Mouse (Mus musculus) regulatory T cell (primary cell): ENCODE data around the gene Ubr4.

Source experiments
- in situ Hi-C: fragments of 300-600 bp; cut with MboI, MseI; formaldehyde crosslinking; loops from one replicate; pipeline ENCODE4 v1.15.1; 2025; ENCODE audit warnings: high pct_unique_total_duplicates

Ubr4 gene

GRCm38 (mm10) chr4:139430176-139430575, 77.8 kb downstream of the Ubr4 start:
- in situ Hi-C loops, result loop anchor here (25.0 kb wide), 1 partner anchor 1282 kb away; the partner anchor contains the start of gene Rcc2

GRCm38 (mm10) chr4:139430891-139431290, 78.5 kb downstream of the Ubr4 start:
- in situ Hi-C loops, result loop anchor here (25.0 kb wide), 1 partner anchor 1281 kb away; the partner anchor contains the start of gene Rcc2

GRCm38 (mm10) chr4:139432966-139433765, 80.8 kb downstream of the Ubr4 start:
- in situ Hi-C loops, result loop anchor here (25.0 kb wide), 1 partner anchor 1279 kb away; the partner anchor contains the start of gene Rcc2

- in situ Hi-C loops, result loop anchor here (10.0 to 25.0 kb wide), 2 partner anchors 1271 to 1534 kb away; partner anchors contain the start of gene Rcc2
Observed at GRCm38 (mm10) chr4:139441244-139441643, 88.8 kb downstream of the Ubr4 start.

GRCm38 (mm10) chr4:139441806-139442205, 89.4 kb downstream of the Ubr4 start:
- in situ Hi-C loops, result loop anchor here (10.0 to 25.0 kb wide), 2 partner anchors 1270 to 1533 kb away; partner anchors contain the start of gene Rcc2

GRCm38 (mm10) chr4:139442391-139443355, 90.3 kb downstream of the Ubr4 start:
- in situ Hi-C loops, result loop anchor here (10.0 to 25.0 kb wide), 2 partner anchors 1270 to 1532 kb away; partner anchors contain the start of gene Rcc2

- in situ Hi-C loops, result loop anchor here (10.0 to 25.0 kb wide), 2 partner anchors 1268 to 1530 kb away; partner anchors contain the start of gene Rcc2
Observed at GRCm38 (mm10) chr4:139444315-139444714, 91.9 kb downstream of the Ubr4 start.

GRCm38 (mm10) chr4:139446176-139446575, 93.8 kb downstream of the Ubr4 start:
- in situ Hi-C loops, result loop anchor here (10.0 to 25.0 kb wide), 2 partner anchors 1266 to 1529 kb away; partner anchors contain the start of gene Rcc2

- in situ Hi-C loops, result loop anchor here (10.0 to 25.0 kb wide), 2 partner anchors 1265 to 1528 kb away; partner anchors contain the start of gene Rcc2
Observed at GRCm38 (mm10) chr4:139446731-139447675, 94.6 kb downstream of the Ubr4 start.

GRCm38 (mm10) chr4:139452944-139453700, 100.7 kb downstream of the Ubr4 start:
- in situ Hi-C loops, result no loop called here

GRCm38 (mm10) chr4:139454339-139454738, 101.9 kb downstream of the Ubr4 start:
- in situ Hi-C loops, result no loop called here

GRCm38 (mm10) chr4:139459970-139460369, 107.6 kb downstream of the Ubr4 start:
- in situ Hi-C loops, result no loop called here

GRCm38 (mm10) chr4:139464163-139464562, 111.8 kb downstream of the Ubr4 start:
- in situ Hi-C loops, result no loop called here

- in situ Hi-C loops, result no loop called here
Observed at GRCm38 (mm10) chr4:139466541-139466940, 114.1 kb downstream of the Ubr4 start.

GRCm38 (mm10) chr4:139470198-139470597, 117.8 kb downstream of the Ubr4 start:
- in situ Hi-C loops, result loop anchor here (5.0 kb wide), 1 partner anchor 162 kb away; no protein-coding TSS in a partner anchor

GRCm38 (mm10) chr4:139476663-139477625, 124.5 kb downstream of the Ubr4 start:
- in situ Hi-C loops, result no loop called here

- in situ Hi-C loops, result no loop called here
Observed at GRCm38 (mm10) chr4:139477983-139478382, 125.6 kb downstream of the Ubr4 start.

- in situ Hi-C loops, result no loop called here
Observed at GRCm38 (mm10) chr4:139479176-139479575, 126.8 kb downstream of the Ubr4 start.
